Mouse (Mus musculus) heart, adult 2 months (tissue): ENCODE measurements around the gene Atrn.

Experiments
- CTCF ChIP-seq: fragments of 200-600 bp; IDR thresholded peaks from 2 replicates; pipeline ENCODE4 v1.8.1; 2022; ENCODE audit warnings: antibody characterized with exemption, mild to moderate bottlenecking, moderate library complexity
- EP300 ChIP-seq: fragments of 200-500 bp; IDR thresholded peaks from 2 replicates; pipeline ENCODE4 v1.6.1; 2011; ENCODE audit warnings: low read depth, low read length, control low read depth; ENCODE audit not compliant: insufficient read depth
- POLR2A ChIP-seq: fragments of 200-500 bp; IDR thresholded peaks from 2 replicates; pipeline ENCODE4 v1.6.1; 2011; ENCODE audit warnings: mild to moderate bottlenecking, low read depth, low read length, control low read depth; ENCODE audit not compliant: insufficient read depth

GRCm38 (mm10) chr2:131046025-131046424 lies 139.7 kb downstream of the Atrn start:
- TF ChIP-seq EP300: no peak
- no peak for TF ChIP-seq POLR2A
- TF ChIP-seq CTCF: no peak
